Mouse (Mus musculus) forebrain, postnatal 0 days (tissue): ENCODE data around the gene Pcp4. TPM values are rescaled to one million over a fixed set of nuclear protein-coding genes. Genes with fewer than 3 reads are reported as not detected.

Experiments used
- ATAC-seq: fragments of 200-750 bp; cut with Nextera tagmentation; 2 replicates; pipeline ENCODE4 v1.8.0; 2017; ENCODE audit warnings: mild to moderate bottlenecking, moderate library complexity
- DNase-seq: peaks from one replicate; pipeline ENCODE4 v3.0.0-alpha.2; 2015
- H3K27ac ChIP-seq: fragments of 300-500 bp; sonication (generic); 2 replicates; pipeline ENCODE4 v1.5.1; 2014; ENCODE audit warnings: low read depth, mild to moderate bottlenecking, antibody characterized with exemption, low read length, moderate library complexity, mixed read lengths
- H3K27me3 ChIP-seq: fragments of 300-500 bp; sonication (generic); 2 replicates; pipeline ENCODE4 v1.6.1; 2014; ENCODE audit warnings: mild to moderate bottlenecking, low read length, mixed read lengths; ENCODE audit not compliant: insufficient read depth
- H3K36me3 ChIP-seq: fragments of 300-500 bp; sonication (generic); 2 replicates; pipeline ENCODE4 v1.6.1; 2014; ENCODE audit warnings: mild to moderate bottlenecking, moderate library complexity; ENCODE audit not compliant: insufficient read depth
- H3K4me1 ChIP-seq: fragments of 300-500 bp; sonication (generic); 2 replicates; pipeline ENCODE4 v1.6.1; 2014; ENCODE audit warnings: antibody characterized with exemption; ENCODE audit not compliant: insufficient read depth
- H3K4me2 ChIP-seq: fragments of 300-500 bp; sonication (generic); 2 replicates; pipeline ENCODE4 v1.6.1; 2014; ENCODE audit warnings: low read depth, mild to moderate bottlenecking, moderate library complexity
- H3K4me3 ChIP-seq: fragments of 300-500 bp; sonication (generic); 2 replicates; pipeline ENCODE4 v1.5.1; 2014; ENCODE audit warnings: low read depth, low read length, mixed read lengths
- H3K9ac ChIP-seq: fragments of 300-500 bp; sonication (generic); 2 replicates; pipeline ENCODE4 v1.6.1; 2014; ENCODE audit warnings: mild to moderate bottlenecking
- H3K9me3 ChIP-seq: fragments of 300-500 bp; sonication (generic); 2 replicates; pipeline ENCODE4 v1.6.1; 2016; ENCODE audit warnings: low read length
- CTCF ChIP-seq: sonication (generic); IDR thresholded peaks from 2 replicates; pipeline ENCODE4 v1.5.1; 2016; ENCODE audit warnings: antibody characterized with exemption, control low read depth, low read depth
- WGBS: fragments of 180-500 bp; shearing (Covaris S2); extraction: QIAGEN DNeasy Blood & Tissue Kit; methylation state at CpG from one replicate; pipeline ENCODE4 v1.1.7; 2014; 5-methylcytosine and 5-hydroxymethylcytosine counted together
- polyA plus RNA-seq: library from polyadenylated mRNA; unstranded; fragments of >200 nt; fragmentation: Nextera tagmentation; extraction: Ambion mirVana; gene quantifications from 2 replicates; pipeline ENCODE4 v1.2.1, GENCODE M21; 2015
- total RNA-seq: library from RNA; depleted of rRNA; stranded (reverse); fragments of >200 nt; gene quantifications from 2 replicates; pipeline ENCODE4 v1.2.3, GENCODE M21; 2014

Pcp4 gene
- total and polyA plus RNA-seq, 2 experiments from 2014 or later, result 179 to 400 TPM

- no peaks in the 10 kb centered on the region for H3K36me3 ChIP-seq
- no peak overlapping the region for H3K4me2 ChIP-seq
- H3K9me3 ChIP-seq, result no peaks in the 10 kb centered on the region
- WGBS, result 68% methylated on average over 8 of the region's 8 CpGs
- H3K9ac ChIP-seq, result no peak overlapping the region
- H3K27ac ChIP-seq, result no peak overlapping the region
- H3K4me1 ChIP-seq, result 0 out of 2 replicates have a peak, but pooled peaks cover 5% of the 10 kb centered on the region
- TF ChIP-seq CTCF, result no peak
- peak; percentile 38; the same call in 1 of the 2 replicates for ATAC-seq
- no peak for DNase-seq
- H3K4me3 ChIP-seq, result no peak overlapping the region
- no peaks in the 10 kb centered on the region for H3K27me3 ChIP-seq
These were observed 66.3 kb downstream of the Pcp4 start for GRCm38 (mm10) chr16:96533710-96534109.

- H3K9ac ChIP-seq, result no peak overlapping the region
- no peak overlapping the region for H3K4me3 ChIP-seq
- no peak for ATAC-seq
- H3K9me3 ChIP-seq, result no peaks in the 10 kb centered on the region
- no peaks in the 10 kb centered on the region for H3K4me1 ChIP-seq
- DNase-seq, result peak; percentile 21
- H3K4me2 ChIP-seq, result no peak overlapping the region
- no peaks in the 10 kb centered on the region for H3K27me3 ChIP-seq
- TF ChIP-seq CTCF, result no peak
- no peaks in the 10 kb centered on the region for H3K36me3 ChIP-seq
- no peak overlapping the region for H3K27ac ChIP-seq
- 68% methylated on average over 4 of the region's 4 CpGs for WGBS
These were observed 67.9 kb downstream of the Pcp4 start for GRCm38 (mm10) chr16:96535271-96535670.

GRCm38 (mm10) chr16:96536426-96536825, 69.0 kb downstream of the Pcp4 start:
- no peak for TF ChIP-seq CTCF
- ATAC-seq, result no peak
- H3K27ac ChIP-seq, result no peak overlapping the region

GRCm38 (mm10) chr16:96539091-96539490, 71.7 kb downstream of the Pcp4 start:
- no peak overlapping the region for H3K27ac ChIP-seq
- H3K9ac ChIP-seq, result no peak overlapping the region
- no peaks in the 10 kb centered on the region for H3K4me1 ChIP-seq
- H3K9me3 ChIP-seq, result no peaks in the 10 kb centered on the region
- DNase-seq (no peak), ATAC-seq (no peak)
- H3K4me2 ChIP-seq, result no peak overlapping the region
- WGBS, result 46% methylated on average over 4 of the region's 4 CpGs
- TF ChIP-seq CTCF, result no peak
- no peaks in the 10 kb centered on the region for H3K36me3 ChIP-seq
- no peak overlapping the region for H3K4me3 ChIP-seq
- no peaks in the 10 kb centered on the region for H3K27me3 ChIP-seq

More at GRCm38 (mm10) chr16:96536426-96536825, 69.0 kb downstream of the Pcp4 start:
- Histone ChIP-seq H3K4me2 (no peak overlapping the region), H3K36me3 (no peaks in the 10 kb centered on the region), H3K9ac (no peak overlapping the region), H3K4me3 (no peak overlapping the region), H3K4me1 (no peaks in the 10 kb centered on the region), H3K27me3 (no peaks in the 10 kb centered on the region), H3K9me3 (no peaks in the 10 kb centered on the region)
- no peak for DNase-seq

DNA sequence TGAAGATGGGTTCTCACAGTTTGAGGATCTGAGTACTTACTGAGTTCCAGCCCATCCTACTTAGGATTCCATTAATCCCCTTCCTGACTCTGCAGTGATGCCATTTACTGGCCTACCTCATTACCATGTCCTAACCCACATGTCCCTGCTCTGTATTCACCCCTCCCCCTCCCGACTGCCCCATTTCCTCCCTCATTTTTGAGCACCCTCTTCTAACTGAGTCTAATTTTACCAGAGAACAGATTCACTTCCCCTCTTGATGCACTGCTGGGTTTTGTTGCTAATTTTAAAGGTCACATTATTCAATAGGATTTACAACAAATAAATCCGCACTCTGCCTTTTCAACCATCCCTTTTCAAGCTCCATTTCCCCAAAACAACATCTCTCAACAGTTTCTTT, 73.7 kb downstream of the Pcp4 start:
- Histone ChIP-seq H3K27me3 (no peaks in the 10 kb centered on the region), H3K9ac (no peak overlapping the region), H3K4me3 (no peak overlapping the region), H3K4me1 (no peaks in the 10 kb centered on the region), H3K36me3 (no peaks in the 10 kb centered on the region), H3K27ac (no peak overlapping the region), H3K4me2 (no peak overlapping the region), H3K9me3 (no peaks in the 10 kb centered on the region)
- 61% methylated on average over 2 of the region's 2 CpGs for WGBS
- ATAC-seq (no peak), DNase-seq (no peak)
- no peak for TF ChIP-seq CTCF

- WGBS, result 68% methylated on average over 2 of the region's 2 CpGs
- Histone ChIP-seq H3K4me1 (no peaks in the 10 kb centered on the region), H3K27ac (no peak overlapping the region), H3K4me3 (no peak overlapping the region), H3K27me3 (no peaks in the 10 kb centered on the region), H3K36me3 (no peaks in the 10 kb centered on the region), H3K4me2 (no peak overlapping the region), H3K9ac (no peak overlapping the region), H3K9me3 (no peaks in the 10 kb centered on the region)
- ATAC-seq, result no peak
- TF ChIP-seq CTCF, result no peak
- no peak for DNase-seq
These were observed 85.3 kb downstream of the Pcp4 start for GRCm38 (mm10) chr16:96552680-96553079.

DNA sequence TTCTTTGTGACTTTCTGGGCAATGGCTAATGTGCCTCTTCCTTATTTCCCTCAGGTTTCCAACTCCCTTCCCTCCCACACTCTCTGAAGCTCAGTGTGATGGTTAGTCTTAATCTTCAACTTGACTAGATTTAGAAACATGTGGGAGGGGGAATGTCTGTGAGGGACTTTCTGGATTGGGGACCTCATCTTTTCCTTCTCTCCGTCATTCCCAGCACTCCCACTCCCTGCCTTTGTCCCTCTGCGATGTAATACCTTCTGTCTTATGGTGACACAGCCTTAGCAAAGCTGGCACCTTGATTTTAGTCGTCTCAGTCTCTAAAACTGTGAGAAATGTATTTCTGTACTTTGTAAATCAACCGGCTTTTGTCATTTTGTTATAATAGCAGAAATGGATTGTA, 88.0 kb downstream of the Pcp4 start:
- WGBS, result 82% methylated on average over 4 of the region's 4 CpGs
- no peak for DNase-seq

DNA sequence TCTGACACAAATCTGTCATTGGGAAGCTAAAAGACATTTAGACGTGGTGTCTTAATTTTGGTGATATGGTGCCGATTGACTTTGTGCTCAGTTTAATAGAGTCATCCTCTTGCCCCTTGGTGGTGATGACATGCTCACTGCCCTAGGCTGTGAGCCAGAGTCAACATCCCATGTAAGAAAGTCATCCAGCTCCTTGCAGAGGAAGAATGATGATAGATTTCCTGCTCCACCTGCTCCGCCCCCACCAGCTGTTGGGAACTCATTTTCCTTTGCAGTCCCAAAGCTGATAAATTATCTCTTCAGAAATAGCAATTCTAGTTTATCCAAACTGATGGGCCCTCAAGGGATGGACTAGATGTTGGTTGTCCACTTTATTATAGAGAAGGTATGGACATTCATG, 89.2 kb downstream of the Pcp4 start:
- no peak overlapping the region for H3K4me2 ChIP-seq
- no peak overlapping the region for H3K4me3 ChIP-seq
- no peak for TF ChIP-seq CTCF
- H3K9me3 ChIP-seq, result no peaks in the 10 kb centered on the region
- H3K36me3 ChIP-seq, result no peaks in the 10 kb centered on the region
- no peaks in the 10 kb centered on the region for H3K4me1 ChIP-seq
- no peak for ATAC-seq
- DNase-seq, result no peak
- H3K9ac ChIP-seq, result no peak overlapping the region
- 84% methylated on average over 3 of the region's 3 CpGs for WGBS
- H3K27ac ChIP-seq, result no peak overlapping the region
- H3K27me3 ChIP-seq, result no peaks in the 10 kb centered on the region

More for the DNA sequence above, 88.0 kb downstream of the Pcp4 start:
- H3K4me2 ChIP-seq, result no peak overlapping the region
- no peaks in the 10 kb centered on the region for H3K4me1 ChIP-seq
- no peak for TF ChIP-seq CTCF
- no peak overlapping the region for H3K4me3 ChIP-seq
- no peak for ATAC-seq
- H3K9me3 ChIP-seq, result no peaks in the 10 kb centered on the region
- H3K9ac ChIP-seq, result no peak overlapping the region
- no peaks in the 10 kb centered on the region for H3K27me3 ChIP-seq
- H3K36me3 ChIP-seq, result no peaks in the 10 kb centered on the region
- no peak overlapping the region for H3K27ac ChIP-seq
